Comparison of ENCODE assay signal across 9 mouse cellular contexts in genomic region chr9:58928103-58928502, GRCm38 (mm10).
DNase-seq lines count a peak whose midpoint lies in the region; ATAC-seq and TF ChIP-seq lines count a peak whose summit lies in the region.
"Had no signal": no experiment of that assay in that cellular context is flagged by ENCODE, and none has a peak within 500 bp of the region (broad histone marks: within the 10 kb centered on the region; RNA-seq: fewer than 3 reads in every experiment).

No protein-coding gene starts in this region.

- H3K27me3 ChIP-seq in liver, embryonic 11.5 days (replicated peaks; ENCODE audit: control insufficient read depth, insufficient read depth, low read length): no peaks in the 10 kb centered on the region
- H3K27me3 ChIP-seq in midbrain, postnatal 0 days (ENCODE audit: insufficient read depth, low read length): no peaks in the 10 kb centered on the region
- H3K27me3 ChIP-seq: lung, embryonic 15.5 days had no signal

- H3K4me2 ChIP-seq in liver, embryonic 11.5 days: no peak overlapping the region
- no peak overlapping the region for H3K4me2 ChIP-seq in midbrain, postnatal 0 days (ENCODE audit: low read depth, low read length, poor library complexity, severe bottlenecking)
- H3K4me2 ChIP-seq: lung, embryonic 15.5 days had no signal

- peak; percentile 43 to 63 for DNase-seq in cerebellum, adult 18-20 months
- DNase-seq in cerebellum, adult 11-12 months: no peak
- DNase-seq in liver (peak; percentile 9), MN1 (ENCODE audit: low spot score) (no peak)
- no peak for DNase-seq in liver, embryonic 11.5 days (ENCODE audit: low spot score)
- peak; percentile 17 for DNase-seq in c-Kit-positive CD71-negative TER-119-negative erythroid progenitor cells, embryonic 14.5 days (ENCODE audit: low read depth)
- DNase-seq in kidney, postnatal 14 days: peak; percentile 59
- DNase-seq in midbrain, postnatal 0 days (ENCODE audit: low spot score): peak; percentile 80

- no peak overlapping the region for H3K4me3 ChIP-seq in liver, embryonic 11.5 days (ENCODE audit: low read depth, low read length)
- H3K4me3 ChIP-seq in midbrain, postnatal 0 days (ENCODE audit: low read depth, low read length): no peak overlapping the region
- H3K4me3 ChIP-seq: lung, embryonic 15.5 days had no signal

- peak; percentile 84 for TF ChIP-seq CTCF in midbrain, postnatal 0 days (IDR thresholded peaks at IDR 0.05)

- H3K9ac ChIP-seq in liver, embryonic 11.5 days (ENCODE audit: low read depth, low read length): no peak overlapping the region
- no peak overlapping the region for H3K9ac ChIP-seq in midbrain, postnatal 0 days (replicated peaks; ENCODE audit: low read length, poor library complexity, severe bottlenecking)
- H3K9ac ChIP-seq: lung, embryonic 15.5 days had no signal

- no peaks in the 10 kb centered on the region for H3K9me3 ChIP-seq in liver, embryonic 11.5 days (ENCODE audit: control insufficient read depth, low read length)
- H3K9me3 ChIP-seq in midbrain, postnatal 0 days (ENCODE audit: low read length): no peaks in the 10 kb centered on the region
- H3K9me3 ChIP-seq: lung, embryonic 15.5 days had no signal

- no peaks in the 10 kb centered on the region for H3K36me3 ChIP-seq in liver, embryonic 11.5 days (ENCODE audit: control insufficient read depth, insufficient read depth, low read length)
- H3K36me3 ChIP-seq in midbrain, postnatal 0 days (ENCODE audit: insufficient read depth, low read length): no peaks in the 10 kb centered on the region; the same call in 1 of the 2 replicates

- no peaks in the 10 kb centered on the region for H3K4me1 ChIP-seq in liver, embryonic 11.5 days (replicated peaks; ENCODE audit: control insufficient read depth, insufficient read depth, low read length)
- H3K4me1 ChIP-seq in midbrain, postnatal 0 days (ENCODE audit: insufficient read depth, low read length): no peaks in the 10 kb centered on the region
- H3K4me1 ChIP-seq: lung, embryonic 15.5 days had no signal

- H3K27ac ChIP-seq in liver, embryonic 11.5 days (ENCODE audit: low read depth, low read length): no peak overlapping the region
- no peak overlapping the region for H3K27ac ChIP-seq in midbrain, postnatal 0 days (ENCODE audit: low read depth, low read length)
- H3K27ac ChIP-seq: lung, embryonic 15.5 days had no signal

- no peak for ATAC-seq in liver, embryonic 11.5 days (replicated peaks; ENCODE audit: low FRiP score)
- ATAC-seq in midbrain, postnatal 0 days (ENCODE audit: low FRiP score): no peak

- WGBS in liver, embryonic 11.5 days: 18% methylated on average over 1 of the region's 1 CpGs
- 30% methylated on average over 1 of the region's 1 CpGs for WGBS in midbrain, postnatal 0 days

Comparison
In these comparisons a context has a peak if more than half of its experiments do, and no peak if none do; other contexts are left out.
1. DNase-seq: peak in cerebellum, adult 18-20 months (2 of 2), liver (single experiment), c-Kit-positive CD71-negative TER-119-negative erythroid progenitor cells, embryonic 14.5 days (single experiment), kidney, postnatal 14 days (single experiment) and midbrain, postnatal 0 days (single experiment); none in cerebellum, adult 11-12 months (single experiment), liver, embryonic 11.5 days (single experiment) and MN1 (single experiment).